Mouse (Mus musculus): ENCODE results near the gene Fgf3. TPM values are rescaled to one million over a fixed set of nuclear protein-coding genes. Genes with fewer than 3 reads are reported as not detected.

Fgf3 gene
- total RNA-seq, 1 experiment from 2014 or later = 0.35 TPM

DNA sequence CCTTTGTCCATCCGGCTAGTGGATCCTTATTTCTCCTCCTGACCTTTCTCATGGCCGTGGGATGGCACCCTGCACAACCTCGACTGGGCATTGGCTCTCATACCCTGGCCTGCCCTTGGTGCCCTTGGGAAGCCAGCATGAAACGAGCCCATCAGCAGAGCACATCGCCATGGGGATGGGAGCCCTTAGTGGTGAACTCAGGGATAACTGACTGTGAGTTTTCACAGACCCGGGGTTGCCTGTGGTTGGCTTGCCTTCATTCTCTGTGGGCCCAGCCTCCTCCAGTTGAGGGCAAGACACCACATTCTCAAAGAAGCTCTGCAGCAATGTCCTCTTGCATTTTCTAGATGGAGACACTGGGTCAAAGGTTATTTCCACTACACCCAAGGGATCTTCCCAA is 54.4 kb downstream of the Fgf3 start:
- no peak for ATAC-seq (ENCODE audit: extremely low read depth, insufficient number of reproducible peaks, low FRiP score, poor library complexity, severe bottlenecking)

Other genes with a start within 250 kb of the Fgf3 start
- gene Ano1, start 86.1 kb upstream of the Fgf3 start, total RNA-seq (2017) = not detected in 2 replicates
- 0.23 TPM in 1 of 2 replicates, not detected in the other for gene Fgf4, start 9.3 kb downstream of the Fgf3 start, total RNA-seq (2017)
- not detected in 2 replicates for gene Fgf15, start 58.4 kb downstream of the Fgf3 start, total RNA-seq (2017)
- gene LTO1, start 77.0 kb downstream of the Fgf3 start, total RNA-seq (2017) = 45.0 and 49.2 TPM in 2 replicates
- gene Ccnd1, start 101.8 kb downstream of the Fgf3 start, total RNA-seq (2017) = 0.37 and 0.70 TPM in 2 replicates

Measured in neutrophil, adult 5-6 weeks (primary cell).